Mouse (Mus musculus) liver, embryonic 14.5 days (tissue): ENCODE results near the gene Map3k15. TPM values are rescaled to one million over a fixed set of nuclear protein-coding genes. Genes with fewer than 3 reads are reported as not detected.

Experiments used
- ATAC-seq: fragments of 200-750 bp; cut with Nextera tagmentation; 2 replicates; pipeline ENCODE4 v1.8.0; 2017; ENCODE audit warnings: moderate number of reproducible peaks, mild to moderate bottlenecking, moderate library complexity; ENCODE audit not compliant: insufficient read depth
- DNase-seq, 3 experiments: peaks; one replicate each; pipeline ENCODE4 v3.0.0-alpha.2; 2012 to 2013; ENCODE audit warnings: low read depth in 3 of 3, low spot score in 3 of 3
- H3K27ac ChIP-seq: fragments of 300-500 bp; sonication (generic); 2 replicates; pipeline ENCODE4 v1.5.1; 2014; ENCODE audit warnings: moderate library complexity, mild to moderate bottlenecking, control low read depth, inconsistent platforms
- H3K27me3 ChIP-seq: fragments of 300-500 bp; sonication (generic); 2 replicates; pipeline ENCODE4 v1.6.1; 2014; ENCODE audit warnings: mild to moderate bottlenecking, low read length, moderate library complexity; ENCODE audit not compliant: control insufficient read depth, insufficient read depth
- H3K36me3 ChIP-seq: fragments of 300-500 bp; sonication (generic); replicated peaks from 2 replicates; pipeline ENCODE4 v1.6.1; 2014; ENCODE audit warnings: low read depth; ENCODE audit not compliant: control insufficient read depth, insufficient read depth
- H3K4me1 ChIP-seq, 2 experiments: fragments of 200-500 bp in 1 of 2; fragments of 300-500 bp in 1 of 2; sonication (generic) in 1 of 2; replicated peaks; 2 replicates each; pipeline ENCODE4 v1.6.1; 2012 to 2014; ENCODE audit warnings: antibody characterized with exemption in 1 of 2, inconsistent platforms in 1 of 2, low read length in 1 of 2; ENCODE audit not compliant: control insufficient read depth in 2 of 2, insufficient read depth in 2 of 2
- H3K4me2 ChIP-seq: fragments of 300-500 bp; sonication (generic); 2 replicates; pipeline ENCODE4 v1.6.1; 2014; ENCODE audit warnings: low read depth, mild to moderate bottlenecking, control low read depth, moderate library complexity
- H3K4me3 ChIP-seq, 2 experiments: fragments of 200-500 bp in 1 of 2; fragments of 300-500 bp in 1 of 2; sonication (generic) in 1 of 2; 2 replicates each; pipeline ENCODE4 v1.5.1; 2012 to 2014; ENCODE audit warnings: low read depth in 2 of 2, low read length in 2 of 2, mild to moderate bottlenecking in 2 of 2, control low read depth in 1 of 2, inconsistent platforms in 1 of 2, moderate library complexity in 1 of 2; ENCODE audit not compliant: insufficient read depth in 1 of 2
- H3K9ac ChIP-seq: fragments of 300-500 bp; sonication (generic); replicated peaks from 2 replicates; pipeline ENCODE4 v1.6.1; 2014; ENCODE audit warnings: mild to moderate bottlenecking, control low read depth, moderate library complexity
- H3K9me3 ChIP-seq: fragments of 300-500 bp; sonication (generic); 2 replicates; pipeline ENCODE4 v1.6.1; 2016; ENCODE audit warnings: low read length, mixed read lengths; ENCODE audit not compliant: control insufficient read depth
- CTCF ChIP-seq: IDR thresholded peaks from 2 replicates; pipeline ENCODE4 v1.5.1; 2016; ENCODE audit warnings: antibody characterized with exemption, low read depth, control low read depth
- EP300 ChIP-seq: IDR thresholded peaks from 2 replicates; pipeline ENCODE4 v1.6.1; 2016; ENCODE audit warnings: antibody characterized with exemption, low read depth
- WGBS: fragments of 180-500 bp; shearing (Covaris S2); extraction: QIAGEN DNeasy Blood & Tissue Kit; methylation state at CpG from one replicate; pipeline ENCODE4 v1.1.7; 2014; ENCODE audit not compliant: insufficient replicate concordance; 5-methylcytosine and 5-hydroxymethylcytosine counted together
- polyA plus RNA-seq, 2 experiments: library from polyadenylated mRNA; depleted of rRNA in 1 of 2; stranded (reverse) in 1 of 2; unstranded in 1 of 2; fragments of >200 nt; fragmentation: Nextera tagmentation in 1 of 2; extraction: Ambion mirVana in 1 of 2; gene quantifications; 2 replicates each; pipeline versions ENCODE4 v1.2.1 to v1.2.3; 2012 to 2014

Map3k15 gene
- polyA plus RNA-seq, 2 experiments, result 0.13 to 0.45 TPM

- H3K4me3 ChIP-seq, result no peak overlapping the region
- no peaks in the 10 kb centered on the region for H3K9me3 ChIP-seq
- TF ChIP-seq EP300 (no peak), CTCF (no peak)
- ATAC-seq (no peak), DNase-seq (no peak)
- no peak overlapping the region for H3K9ac ChIP-seq
- H3K4me1 ChIP-seq, result no peaks in the 10 kb centered on the region
- H3K27me3 ChIP-seq, result no peaks in the 10 kb centered on the region
- 27% methylated on average over 1 of the region's 1 CpGs for WGBS
- no peak overlapping the region for H3K27ac ChIP-seq
- H3K4me2 ChIP-seq, result no peak overlapping the region
- no peaks in the 10 kb centered on the region for H3K36me3 ChIP-seq
Observed at GRCm38 (mm10) chrX:160053306-160053705, 65.1 kb downstream of the Map3k15 start.

- no peak for ATAC-seq
- H3K9me3 ChIP-seq, result no peaks in the 10 kb centered on the region
- H3K9ac ChIP-seq, result no peak overlapping the region
- 57% methylated on average over 5 of the region's 5 CpGs for WGBS
- H3K36me3 ChIP-seq, result no peaks in the 10 kb centered on the region
- H3K4me2 ChIP-seq, result no peak overlapping the region
- DNase-seq, result no peak
- H3K27ac ChIP-seq, result no peak overlapping the region
- H3K4me3 ChIP-seq, result no peak overlapping the region
- TF ChIP-seq EP300 (no peak), CTCF (no peak)
- no peaks in the 10 kb centered on the region for H3K4me1 ChIP-seq
- no peaks in the 10 kb centered on the region for H3K27me3 ChIP-seq
Observed at GRCm38 (mm10) chrX:160054643-160055042, 66.4 kb downstream of the Map3k15 start.

GRCm38 (mm10) chrX:160091973-160092372 is 103.7 kb downstream of the Map3k15 start:
- Histone ChIP-seq H3K4me1 (no peaks in the 10 kb centered on the region), H3K4me3 (no peak overlapping the region), H3K9me3 (no peaks in the 10 kb centered on the region), H3K27me3 (no peaks in the 10 kb centered on the region), H3K36me3 (no peaks in the 10 kb centered on the region), H3K4me2 (no peak overlapping the region), H3K27ac (no peak overlapping the region), H3K9ac (no peak overlapping the region)
- TF ChIP-seq CTCF, result no peak
- TF ChIP-seq EP300, result no peak
- WGBS, result 30% methylated on average over 1 of the region's 1 CpGs
- DNase-seq (no peak), ATAC-seq (no peak)

GRCm38 (mm10) chrX:160107817-160108216 is 119.6 kb downstream of the Map3k15 start:
- TF ChIP-seq EP300, result no peak
- TF ChIP-seq CTCF, result no peak
- ATAC-seq (no peak), DNase-seq (no peak)
- no peak overlapping the region for H3K4me2 ChIP-seq
- no peaks in the 10 kb centered on the region for H3K36me3 ChIP-seq
- no peak overlapping the region for H3K4me3 ChIP-seq
- no peak overlapping the region for H3K9ac ChIP-seq
- H3K4me1 ChIP-seq, result no peaks in the 10 kb centered on the region
- no peaks in the 10 kb centered on the region for H3K27me3 ChIP-seq
- no peaks in the 10 kb centered on the region for H3K9me3 ChIP-seq
- 31% methylated on average over 4 of the region's 4 CpGs for WGBS
- H3K27ac ChIP-seq, result no peak overlapping the region

GRCm38 (mm10) chrX:160113777-160114176 is 125.5 kb downstream of the Map3k15 start:
- Histone ChIP-seq H3K4me1 (0 out of 4 replicates have a peak, but pooled peaks cover 0 to 2% of the 10 kb centered on the region in 2 experiments), H3K27ac (no peak overlapping the region), H3K4me2 (no peak overlapping the region), H3K9me3 (no peaks in the 10 kb centered on the region), H3K4me3 (no peak overlapping the region), H3K36me3 (no peaks in the 10 kb centered on the region), H3K9ac (no peak overlapping the region), H3K27me3 (no peaks in the 10 kb centered on the region)
- ATAC-seq (no peak), DNase-seq (no peak)
- 41% methylated on average over 1 of the region's 1 CpGs for WGBS
- TF ChIP-seq CTCF, result no peak
- no peak for TF ChIP-seq EP300

- TF ChIP-seq EP300 (no peak), CTCF (no peak)
- H3K4me3 ChIP-seq, result no peak overlapping the region
- H3K36me3 ChIP-seq, result no peaks in the 10 kb centered on the region
- no peaks in the 10 kb centered on the region for H3K27me3 ChIP-seq
- no peak for DNase-seq
- no peak overlapping the region for H3K27ac ChIP-seq
- H3K9me3 ChIP-seq, result no peaks in the 10 kb centered on the region
- ATAC-seq, result no peak
- H3K4me2 ChIP-seq, result no peak overlapping the region
- H3K4me1 ChIP-seq, result 0 out of 4 replicates have a peak, but pooled peaks cover 0 to 2% of the 10 kb centered on the region in 2 experiments
- no peak overlapping the region for H3K9ac ChIP-seq
Observed at GRCm38 (mm10) chrX:160116074-160116473, 127.8 kb downstream of the Map3k15 start.
